Mouse (Mus musculus): ENCODE measurements around the gene Tacc3. TPM values are rescaled to one million over a fixed set of nuclear protein-coding genes. Genes with fewer than 3 reads are reported as not detected.
A peak's percentile ranks its signal among the peaks of the same experiment; 100 is the strongest.

Tacc3 gene
- polyA plus RNA-seq, 1 experiment = 54.1 TPM

DNA sequence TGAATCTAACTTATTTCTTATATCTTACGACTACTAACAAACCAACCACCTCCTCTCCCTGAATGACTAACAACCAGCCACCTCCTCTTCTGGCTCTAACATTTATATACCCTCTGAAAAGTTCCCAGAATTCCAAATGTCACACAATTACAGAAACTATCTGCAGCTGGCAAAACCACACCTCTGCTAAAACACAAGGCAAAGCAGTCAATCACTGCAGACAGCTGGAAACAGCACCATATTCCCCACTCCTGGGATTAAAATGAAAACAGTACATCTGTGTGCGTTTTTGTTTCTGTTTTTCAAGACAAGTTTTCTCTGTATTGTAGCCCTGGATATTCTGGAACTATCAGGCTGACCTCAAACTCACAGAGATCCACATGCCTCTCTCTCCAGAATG is 35.3 kb upstream of the Tacc3 start:
- H3K4me3 ChIP-seq = no peak overlapping the region
- peak in 1 of 3 experiments; percentile 4 for TF ChIP-seq MYOD1 (IDR thresholded peaks at IDR 0.05; ENCODE audit: control insufficient read depth in 1 of 3, insufficient read length in 2 of 3, low read depth in 2 of 3)
- TF ChIP-seq POLR2A (IDR thresholded peaks at IDR 0.05; ENCODE audit: insufficient read length, low read depth) = no peak

DNA sequence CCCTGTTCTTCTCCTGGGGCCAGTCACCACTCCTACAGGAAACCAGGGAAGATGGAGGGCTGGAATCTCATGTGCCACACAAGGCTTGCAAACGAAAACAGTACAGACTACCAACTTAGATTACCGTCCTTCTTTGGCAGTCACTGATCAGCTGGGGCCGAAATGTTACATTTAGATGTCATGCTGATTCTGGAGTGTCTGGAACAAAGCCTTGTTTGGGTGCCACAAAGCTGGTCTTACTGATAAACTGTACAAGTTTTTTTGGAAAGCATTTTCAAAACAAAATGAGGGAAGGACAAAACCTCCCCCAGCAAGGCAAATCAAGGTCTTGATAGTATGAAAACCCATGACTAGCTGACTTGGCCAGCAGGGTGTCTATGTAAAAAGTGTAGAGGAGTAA is 34.2 kb upstream of the Tacc3 start:
- Histone ChIP-seq H3K36me3 (ENCODE audit: control insufficient read depth, insufficient read depth) (no peaks in the 10 kb centered on the region), H3K79me2 (ENCODE audit: control insufficient read depth, insufficient read depth) (peaks cover 77% of the 10 kb centered on the region)
- TF ChIP-seq CEBPB (IDR thresholded peaks at IDR 0.05; ENCODE audit: insufficient read depth, poor library complexity, severe bottlenecking) = no peak
- no peak for TF ChIP-seq USF1 (IDR thresholded peaks at IDR 0.05; ENCODE audit: low read depth)
- TF ChIP-seq POLR2AphosphoS2 (IDR thresholded peaks at IDR 0.05; ENCODE audit: insufficient read length, low read depth) = no peak
- no peak for TF ChIP-seq MAX (IDR thresholded peaks at IDR 0.05; ENCODE audit: low read depth)
- no peak for TF ChIP-seq E2F4 (IDR thresholded peaks at IDR 0.05; ENCODE audit: insufficient read depth)
- TF ChIP-seq REST (IDR thresholded peaks at IDR 0.05; ENCODE audit: insufficient read depth, insufficient read length) = no peak
- no peak for TF ChIP-seq MYOD1 (IDR thresholded peaks at IDR 0.05; ENCODE audit: control insufficient read depth in 1 of 3, insufficient read length in 2 of 3, low read depth in 2 of 3)
- no peak for TF ChIP-seq POLR2A (IDR thresholded peaks at IDR 0.05; ENCODE audit: insufficient read length, low read depth)
- no peak for TF ChIP-seq SRF (IDR thresholded peaks at IDR 0.05; ENCODE audit: control insufficient read depth, insufficient read length, low read depth)
- TF ChIP-seq TCF12 (IDR thresholded peaks at IDR 0.05; ENCODE audit: insufficient read depth, poor library complexity, severe bottlenecking) = no peak

More for the DNA sequence above, 35.3 kb upstream of the Tacc3 start:
- Histone ChIP-seq H3K79me2 (ENCODE audit: control insufficient read depth, insufficient read depth) (peaks cover 76% of the 10 kb centered on the region), H3K27me3 (ENCODE audit: control insufficient read depth, insufficient read depth, insufficient read length) (no peaks in the 10 kb centered on the region), H3K36me3 (ENCODE audit: control insufficient read depth, insufficient read depth) (no peaks in the 10 kb centered on the region), H3ac (ENCODE audit: control insufficient read depth, insufficient read length) (no peak overlapping the region), H3K4me2 (ENCODE audit: low read depth) (no peak overlapping the region)

DNA sequence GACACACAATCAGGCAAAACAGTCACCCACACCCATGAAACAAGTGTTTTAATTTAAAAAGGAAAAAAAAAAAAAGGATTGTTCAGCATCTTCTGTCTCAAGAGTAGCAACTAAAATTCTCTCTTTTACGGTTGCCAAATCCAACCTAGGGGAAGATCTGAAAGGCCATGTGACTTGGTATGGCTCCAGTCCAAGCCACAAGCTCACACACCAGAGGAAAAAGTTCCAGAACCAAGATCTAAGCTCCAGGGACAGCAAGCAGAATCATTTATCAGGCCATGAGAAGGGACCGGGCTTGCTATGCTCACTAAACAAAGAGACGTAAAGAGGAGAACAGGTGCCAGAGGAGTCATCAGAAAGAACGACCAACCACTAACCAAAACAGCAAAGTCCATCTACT is 30.0 kb upstream of the Tacc3 start:
- H3K79me2 ChIP-seq (ENCODE audit: control insufficient read depth, insufficient read depth) = peaks cover 52% of the 10 kb centered on the region
- peak overlapping the region; percentile 60 for H3K4me3 ChIP-seq
- TF ChIP-seq TCF3 (IDR thresholded peaks at IDR 0.05; ENCODE audit: insufficient read length, low read depth) (no peak), USF1 (IDR thresholded peaks at IDR 0.05; ENCODE audit: low read depth) (peak; percentile 90), MYOG (IDR thresholded peaks at IDR 0.05; ENCODE audit: control insufficient read depth in 1 of 3, insufficient read depth in 1 of 3, insufficient read length in 2 of 3, low read depth in 2 of 3) (no peak), MYOD1 (IDR thresholded peaks at IDR 0.05; ENCODE audit: control insufficient read depth in 1 of 3, insufficient read length in 2 of 3, low read depth in 2 of 3) (no peak)
- peak overlapping the region; percentile 97 for H3K4me2 ChIP-seq (ENCODE audit: low read depth)
- no peak overlapping the region for H3ac ChIP-seq (ENCODE audit: control insufficient read depth, insufficient read length)
- no peaks in the 10 kb centered on the region for H3K27me3 ChIP-seq (ENCODE audit: control insufficient read depth, insufficient read depth, insufficient read length)
- H3K36me3 ChIP-seq (ENCODE audit: control insufficient read depth, insufficient read depth) = no peaks in the 10 kb centered on the region

More for the DNA sequence above, 34.2 kb upstream of the Tacc3 start:
- Histone ChIP-seq H3ac (ENCODE audit: control insufficient read depth, insufficient read length) (no peak overlapping the region), H3K4me3 (no peak overlapping the region), H3K27me3 (ENCODE audit: control insufficient read depth, insufficient read depth, insufficient read length) (no peaks in the 10 kb centered on the region), H3K4me2 (ENCODE audit: low read depth) (no peak overlapping the region)

DNA sequence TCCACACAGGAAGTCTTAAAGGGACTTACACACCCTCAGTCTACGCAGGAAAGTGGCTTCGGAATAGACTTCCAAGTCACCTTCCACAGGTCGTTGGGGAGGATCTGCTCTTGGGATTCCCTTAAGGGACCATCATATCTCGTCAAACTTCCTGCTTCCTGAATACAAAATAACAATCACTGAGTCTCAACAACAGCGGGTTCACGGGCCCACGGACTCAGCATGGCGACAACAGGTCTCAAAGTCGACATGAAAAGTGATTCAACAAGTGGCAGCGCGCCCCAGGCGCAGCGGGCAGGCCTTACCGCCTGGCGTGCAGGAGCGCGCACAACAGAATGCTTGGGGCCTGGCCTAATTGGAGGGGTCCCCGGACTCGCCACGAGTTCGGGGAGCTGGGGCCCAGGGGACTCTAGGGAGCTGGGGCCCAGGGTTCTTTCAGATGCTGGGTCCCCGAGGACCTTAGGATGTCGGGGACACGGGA is 29.1 kb upstream of the Tacc3 start:
- Histone ChIP-seq H3ac (ENCODE audit: control insufficient read depth, insufficient read length) (peak overlapping the region; percentile 65), H3K79me2 (ENCODE audit: control insufficient read depth, insufficient read depth) (peaks cover 46% of the 10 kb centered on the region), H3K4me2 (ENCODE audit: low read depth) (peak overlapping the region; percentile 97), H3K27me3 (ENCODE audit: control insufficient read depth, insufficient read depth, insufficient read length) (no peaks in the 10 kb centered on the region), H3K36me3 (ENCODE audit: control insufficient read depth, insufficient read depth) (no peaks in the 10 kb centered on the region), H3K4me3 (peak overlapping the region; percentile 60)
- no peak for TF ChIP-seq TCF12 (IDR thresholded peaks at IDR 0.05; ENCODE audit: insufficient read depth, poor library complexity, severe bottlenecking)

DNA sequence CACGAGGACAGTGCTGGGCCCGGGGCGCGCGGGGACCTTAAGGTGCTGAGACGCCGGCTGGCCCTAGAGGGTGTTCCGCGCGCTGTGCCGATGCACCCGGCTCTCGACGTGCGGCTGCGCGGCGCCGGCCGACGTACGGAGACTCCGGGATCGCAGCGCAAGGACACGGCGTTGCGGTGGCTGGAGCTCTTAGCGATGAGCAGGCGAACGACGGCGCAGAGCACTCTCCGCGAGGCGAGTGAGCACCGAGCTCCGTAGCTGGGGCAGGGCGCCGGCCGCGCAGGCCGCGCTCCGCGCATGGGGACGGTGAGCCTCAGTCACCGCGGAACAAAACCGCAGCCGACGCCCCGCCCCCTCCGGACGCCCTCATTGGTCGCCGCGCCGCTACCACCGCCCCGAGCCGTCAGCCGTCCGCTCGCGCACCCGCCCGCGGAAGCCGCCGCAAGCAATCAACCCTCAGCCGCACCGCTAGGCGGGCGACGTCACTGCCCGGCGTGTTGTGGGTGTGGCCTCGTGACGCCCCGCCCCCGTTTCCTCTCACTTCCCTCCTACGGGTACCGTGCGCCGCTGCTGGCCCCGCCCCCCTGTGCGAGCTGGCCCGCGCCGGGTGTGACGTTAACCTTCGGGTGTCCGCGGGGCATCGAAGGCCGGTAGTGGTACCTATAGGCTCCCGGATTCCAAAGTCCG is 28.5 kb upstream of the Tacc3 start, which contains the start of the genes Fam53a and Gm9903:
TSS of gene Fam53a (minus strand) at position 335 of the 687 bp plus-strand sequence.
TSS of gene Gm9903 (plus strand) at position 625 of the 687 bp plus-strand sequence.
- H3ac ChIP-seq (ENCODE audit: control insufficient read depth, insufficient read length) = peak within 1 kb of the TSS; percentile 65
- no peaks in the 10 kb centered on the region for H3K36me3 ChIP-seq (ENCODE audit: control insufficient read depth, insufficient read depth)
- H3K79me2 ChIP-seq (ENCODE audit: control insufficient read depth, insufficient read depth) = peaks cover 43% of the 10 kb centered on the region
- TF ChIP-seq MYOD1 (IDR thresholded peaks at IDR 0.05; ENCODE audit: control insufficient read depth in 1 of 3, insufficient read length in 2 of 3, low read depth in 2 of 3) (no peak), USF1 (IDR thresholded peaks at IDR 0.05; ENCODE audit: low read depth) (peak; percentile 2), E2F4 (IDR thresholded peaks at IDR 0.05; ENCODE audit: insufficient read depth) (no peak), POLR2A (IDR thresholded peaks at IDR 0.05; ENCODE audit: insufficient read length, low read depth) (peak; percentile 98), MYOG (IDR thresholded peaks at IDR 0.05; ENCODE audit: control insufficient read depth in 1 of 3, insufficient read depth in 1 of 3, insufficient read length in 2 of 3, low read depth in 2 of 3) (peak in 2 of 3 experiments; percentile 2 to 36), REST (IDR thresholded peaks at IDR 0.05; ENCODE audit: insufficient read depth, insufficient read length) (peak; percentile 16), TCF3 (IDR thresholded peaks at IDR 0.05; ENCODE audit: insufficient read length, low read depth) (no peak), POLR2AphosphoS2 (IDR thresholded peaks at IDR 0.05; ENCODE audit: insufficient read length, low read depth) (peak; percentile 99), SRF (IDR thresholded peaks at IDR 0.05; ENCODE audit: control insufficient read depth, insufficient read length, low read depth) (peak; percentile 47)
- H3K4me3 ChIP-seq = peak within 1 kb of the TSS; percentile 60
- peak within 1 kb of the TSS; percentile 97 for H3K4me2 ChIP-seq (ENCODE audit: low read depth)
- no peaks in the 10 kb centered on the region for H3K27me3 ChIP-seq (ENCODE audit: control insufficient read depth, insufficient read depth, insufficient read length)
